Mouse (Mus musculus): ENCODE results near the gene Ralgps1. TPM values are rescaled to one million over a fixed set of nuclear protein-coding genes. Genes with fewer than 3 reads are reported as not detected.
A peak's percentile ranks its signal among the peaks of the same experiment; 100 is the strongest.
"Not testable (repeated sequence)": the region's sequence is repeated elsewhere in the genome, so short reads cannot be mapped to it uniquely, and the experiment has no call there.

Ralgps1 gene
- total RNA-seq, 4 experiments from 2014 or later = 57.9 to 79.2 (median 69.1) TPM

- DNase-seq (ENCODE audit: low spot score in 2 of 2) = not testable (repeated sequence)
Measured at GRCm38 (mm10) chr2:33323043-33323625, 48.2 kb downstream of the Ralgps1 start.

- no peak for DNase-seq (ENCODE audit: low spot score in 2 of 2)
Measured at GRCm38 (mm10) chr2:33321641-33322040, 49.6 kb downstream of the Ralgps1 start.

GRCm38 (mm10) chr2:33321031-33321430, 50.3 kb downstream of the Ralgps1 start:
- DNase-seq (ENCODE audit: low spot score in 2 of 2) = no peak

- no peak for DNase-seq (ENCODE audit: low spot score in 2 of 2)
Measured at GRCm38 (mm10) chr2:33320568-33320967, 50.7 kb downstream of the Ralgps1 start.

- DNase-seq (ENCODE audit: low spot score in 2 of 2) = no peak
Measured at GRCm38 (mm10) chr2:33319934-33320333, 51.4 kb downstream of the Ralgps1 start.

GRCm38 (mm10) chr2:33319455-33319854, 51.8 kb downstream of the Ralgps1 start:
- DNase-seq (ENCODE audit: low spot score in 2 of 2) = no peak

- peak; percentile 40 to 44 for DNase-seq (ENCODE audit: low spot score in 2 of 2)
Measured at GRCm38 (mm10) chr2:33318491-33318964, 52.8 kb downstream of the Ralgps1 start.

- peak; percentile 62 to 70 for DNase-seq (ENCODE audit: low spot score in 2 of 2)
Measured at GRCm38 (mm10) chr2:33316516-33316915, 54.8 kb downstream of the Ralgps1 start.

GRCm38 (mm10) chr2:33316063-33316405, 55.3 kb downstream of the Ralgps1 start:
- no peak for DNase-seq (ENCODE audit: low spot score in 2 of 2)

GRCm38 (mm10) chr2:33315233-33316062, 55.8 kb downstream of the Ralgps1 start:
- DNase-seq (ENCODE audit: low spot score in 2 of 2) = peak; percentile 57 to 62

GRCm38 (mm10) chr2:33309426-33309825, 61.9 kb downstream of the Ralgps1 start:
- peak; percentile 75 to 80 for DNase-seq (ENCODE audit: low spot score in 2 of 2)

GRCm38 (mm10) chr2:33306565-33306964, 64.7 kb downstream of the Ralgps1 start:
- DNase-seq (ENCODE audit: low spot score in 2 of 2) = no peak

- no peak for DNase-seq (ENCODE audit: low spot score in 2 of 2)
Measured at GRCm38 (mm10) chr2:33303416-33303947, 67.8 kb downstream of the Ralgps1 start.

GRCm38 (mm10) chr2:33302828-33303227, 68.5 kb downstream of the Ralgps1 start:
- no peak for DNase-seq (ENCODE audit: low spot score in 2 of 2)

- DNase-seq (ENCODE audit: low spot score in 2 of 2) = no peak
Measured at GRCm38 (mm10) chr2:33302405-33302804, 68.9 kb downstream of the Ralgps1 start.

GRCm38 (mm10) chr2:33300371-33301046, 70.8 kb downstream of the Ralgps1 start:
- no peak for DNase-seq (ENCODE audit: low spot score in 2 of 2)

- DNase-seq (ENCODE audit: low spot score in 2 of 2) = no peak
Measured at GRCm38 (mm10) chr2:33298928-33299327, 72.4 kb downstream of the Ralgps1 start.

- no peak for DNase-seq (ENCODE audit: low spot score in 2 of 2)
Measured at GRCm38 (mm10) chr2:33295115-33295514, 76.2 kb downstream of the Ralgps1 start.

GRCm38 (mm10) chr2:33292057-33292456, 79.2 kb downstream of the Ralgps1 start:
- DNase-seq (ENCODE audit: low spot score in 2 of 2) = no peak

- DNase-seq (ENCODE audit: low spot score in 2 of 2) = no peak
Measured at GRCm38 (mm10) chr2:33290491-33290890, 80.8 kb downstream of the Ralgps1 start.

- DNase-seq (ENCODE audit: low spot score in 2 of 2) = no peak
Measured at GRCm38 (mm10) chr2:33288837-33289236, 82.4 kb downstream of the Ralgps1 start.

GRCm38 (mm10) chr2:33283674-33284073, 87.6 kb downstream of the Ralgps1 start:
- DNase-seq (ENCODE audit: low spot score in 2 of 2) = no peak
